Mouse (Mus musculus) heart, embryonic 10.5 days (tissue): ENCODE data around the gene Nmnat2. TPM values are rescaled to one million over a fixed set of nuclear protein-coding genes. Genes with fewer than 3 reads are reported as not detected.
A peak's percentile ranks its signal among the peaks of the same experiment; 100 is the strongest.

Experiments used
- DNase-seq: peaks from one replicate; pipeline ENCODE4 v3.0.0-alpha.2; 2017; ENCODE audit warnings: low spot score
- H3K27ac ChIP-seq: fragments of 300-500 bp; sonication (generic); 2 replicates; pipeline ENCODE4 v1.5.1; 2016; ENCODE audit warnings: mild to moderate bottlenecking
- H3K27me3 ChIP-seq: fragments of 300-500 bp; sonication (generic); 2 replicates; pipeline ENCODE4 v1.6.1; 2016; ENCODE audit warnings: mild to moderate bottlenecking; ENCODE audit not compliant: poor library complexity, insufficient read depth, severe bottlenecking
- H3K36me3 ChIP-seq: fragments of 300-500 bp; sonication (generic); 2 replicates; pipeline ENCODE4 v1.6.1; 2016; ENCODE audit warnings: mild to moderate bottlenecking, moderate library complexity
- H3K4me1 ChIP-seq: fragments of 300-500 bp; sonication (generic); 2 replicates; pipeline ENCODE4 v1.6.1; 2016; ENCODE audit warnings: mild to moderate bottlenecking
- H3K4me3 ChIP-seq: fragments of 300-500 bp; sonication (generic); 2 replicates; pipeline ENCODE4 v1.5.1; 2016; ENCODE audit warnings: mild to moderate bottlenecking, moderate library complexity
- H3K9me3 ChIP-seq: fragments of 300-500 bp; sonication (generic); 2 replicates; pipeline ENCODE4 v1.6.1; 2016; ENCODE audit warnings: mild to moderate bottlenecking, moderate library complexity
- WGBS: fragments of 180-500 bp; shearing (Covaris S2); methylation state at CpG from one replicate; pipeline ENCODE4 v1.1.7; 2016; 5-methylcytosine and 5-hydroxymethylcytosine counted together
- polyA plus RNA-seq: library from polyadenylated mRNA; unstranded; fragments of >200 nt; fragmentation: Nextera tagmentation; extraction: Ambion mirVana; gene quantifications from 2 replicates; pipeline ENCODE4 v1.2.1, GENCODE M21; 2016

Gene Nmnat2
- 0.28 and 1.0 TPM in 2 replicates for polyA plus RNA-seq

GRCm38 (mm10) chr1:152954821-152955523 is at the start of gene Nmnat2:
Gene Nmnat2, plus strand, starts transcription at chr1:152954993.
- peak within 1 kb of the TSS; percentile 51 for H3K4me3 ChIP-seq
- DNase-seq, result no peak
- no peak within 1 kb of the TSS for H3K27ac ChIP-seq
- under 1% methylated on average over 42 of the region's 42 CpGs for WGBS
- no peaks in the 10 kb centered on the region for H3K9me3 ChIP-seq
- H3K27me3 ChIP-seq, result peaks cover 47% of the 10 kb centered on the region
- H3K4me1 ChIP-seq, result peaks cover 19% of the 10 kb centered on the region
- H3K36me3 ChIP-seq, result no peaks in the 10 kb centered on the region

GRCm38 (mm10) chr1:152913483-152914460 is 41.0 kb upstream of the Nmnat2 start:
- Histone ChIP-seq H3K27me3 (no peaks in the 10 kb centered on the region), H3K36me3 (no peaks in the 10 kb centered on the region), H3K27ac (no peak overlapping the region), H3K4me1 (peaks cover 7% of the 10 kb centered on the region; the same call in 1 of the 2 replicates), H3K4me3 (no peak overlapping the region), H3K9me3 (no peaks in the 10 kb centered on the region)
- DNase-seq, result peak; percentile 33
- 68% methylated on average over 6 of the region's 6 CpGs for WGBS

GRCm38 (mm10) chr1:152915766-152916165 is 39.0 kb upstream of the Nmnat2 start:
- 61% methylated on average over 5 of the region's 5 CpGs for WGBS
- Histone ChIP-seq H3K4me1 (peaks cover 7% of the 10 kb centered on the region; the same call in 1 of the 2 replicates), H3K9me3 (no peaks in the 10 kb centered on the region), H3K4me3 (no peak overlapping the region), H3K27me3 (no peaks in the 10 kb centered on the region), H3K36me3 (no peaks in the 10 kb centered on the region), H3K27ac (no peak overlapping the region)
- DNase-seq, result no peak

GRCm38 (mm10) chr1:152916936-152917335 is 37.9 kb upstream of the Nmnat2 start:
- peak; percentile 55 for DNase-seq
- Histone ChIP-seq H3K27me3 (no peaks in the 10 kb centered on the region), H3K36me3 (no peaks in the 10 kb centered on the region), H3K4me3 (no peak overlapping the region), H3K9me3 (no peaks in the 10 kb centered on the region), H3K27ac (no peak overlapping the region), H3K4me1 (peaks cover 7% of the 10 kb centered on the region; the same call in 1 of the 2 replicates)
- WGBS, result 56% methylated on average over 5 of the region's 5 CpGs

GRCm38 (mm10) chr1:152917626-152918025 is 37.2 kb upstream of the Nmnat2 start:
- Histone ChIP-seq H3K4me3 (no peak overlapping the region), H3K27me3 (no peaks in the 10 kb centered on the region), H3K27ac (no peak overlapping the region), H3K4me1 (peaks cover 7% of the 10 kb centered on the region; the same call in 1 of the 2 replicates), H3K36me3 (no peaks in the 10 kb centered on the region), H3K9me3 (no peaks in the 10 kb centered on the region)
- 77% methylated on average over 4 of the region's 4 CpGs for WGBS
- DNase-seq, result peak; percentile 56

- H3K27me3 ChIP-seq, result no peaks in the 10 kb centered on the region
- H3K4me1 ChIP-seq, result peaks cover 4% of the 10 kb centered on the region; the same call in 1 of the 2 replicates
- DNase-seq, result peak; percentile 64
- H3K9me3 ChIP-seq, result no peaks in the 10 kb centered on the region
- H3K4me3 ChIP-seq, result no peak overlapping the region
- no peaks in the 10 kb centered on the region for H3K36me3 ChIP-seq
- H3K27ac ChIP-seq, result no peak overlapping the region
- WGBS, result 83% methylated on average over 3 of the region's 3 CpGs
These were observed 33.0 kb upstream of the Nmnat2 start for GRCm38 (mm10) chr1:152921786-152922185.

GRCm38 (mm10) chr1:152933962-152934361 is 20.8 kb upstream of the Nmnat2 start:
- H3K4me3 ChIP-seq, result no peak overlapping the region
- no peaks in the 10 kb centered on the region for H3K27me3 ChIP-seq
- H3K9me3 ChIP-seq, result no peaks in the 10 kb centered on the region
- no peak for DNase-seq
- H3K4me1 ChIP-seq, result peaks cover 8% of the 10 kb centered on the region; the same call in 1 of the 2 replicates
- H3K27ac ChIP-seq, result no peak overlapping the region
- no peaks in the 10 kb centered on the region for H3K36me3 ChIP-seq
- WGBS, result 62% methylated on average over 11 of the region's 11 CpGs

- no peak overlapping the region for H3K4me3 ChIP-seq
- no peak for DNase-seq
- no peaks in the 10 kb centered on the region for H3K9me3 ChIP-seq
- H3K36me3 ChIP-seq, result no peaks in the 10 kb centered on the region
- H3K27ac ChIP-seq, result no peak overlapping the region
- peaks cover 8% of the 10 kb centered on the region; the same call in 1 of the 2 replicates for H3K4me1 ChIP-seq
- no peaks in the 10 kb centered on the region for H3K27me3 ChIP-seq
- 76% methylated on average over 6 of the region's 6 CpGs for WGBS
These were observed 19.3 kb upstream of the Nmnat2 start for GRCm38 (mm10) chr1:152935476-152935875.

GRCm38 (mm10) chr1:152936365-152936764 is 18.4 kb upstream of the Nmnat2 start:
- H3K9me3 ChIP-seq, result no peaks in the 10 kb centered on the region
- no peak for DNase-seq
- 60% methylated on average over 5 of the region's 5 CpGs for WGBS
- no peaks in the 10 kb centered on the region for H3K36me3 ChIP-seq
- H3K4me1 ChIP-seq, result peaks cover 8% of the 10 kb centered on the region; the same call in 1 of the 2 replicates
- H3K27me3 ChIP-seq, result no peaks in the 10 kb centered on the region
- no peak overlapping the region for H3K27ac ChIP-seq
- no peak overlapping the region for H3K4me3 ChIP-seq

GRCm38 (mm10) chr1:152942977-152943376 is 11.8 kb upstream of the Nmnat2 start:
- H3K27me3 ChIP-seq, result no peaks in the 10 kb centered on the region
- 53% methylated on average over 4 of the region's 4 CpGs for WGBS
- H3K36me3 ChIP-seq, result no peaks in the 10 kb centered on the region
- no peaks in the 10 kb centered on the region for H3K4me1 ChIP-seq
- DNase-seq, result no peak
- H3K4me3 ChIP-seq, result no peak overlapping the region
- no peaks in the 10 kb centered on the region for H3K9me3 ChIP-seq
- H3K27ac ChIP-seq, result no peak overlapping the region

- H3K36me3 ChIP-seq, result no peaks in the 10 kb centered on the region
- no peak overlapping the region for H3K4me3 ChIP-seq
- WGBS, result 78% methylated on average over 5 of the region's 5 CpGs
- H3K4me1 ChIP-seq, result peaks cover 19% of the 10 kb centered on the region
- H3K27ac ChIP-seq, result no peak overlapping the region
- peaks cover 47% of the 10 kb centered on the region for H3K27me3 ChIP-seq
- DNase-seq, result no peak
- no peaks in the 10 kb centered on the region for H3K9me3 ChIP-seq
These were observed 626 bp upstream of the Nmnat2 start for GRCm38 (mm10) chr1:152954167-152954566.

- peaks cover 19% of the 10 kb centered on the region for H3K4me1 ChIP-seq
These were observed 895 bp downstream of the Nmnat2 start for GRCm38 (mm10) chr1:152955564-152956211.

More at GRCm38 (mm10) chr1:152955564-152956211, 895 bp downstream of the Nmnat2 start:
- Histone ChIP-seq H3K36me3 (no peaks in the 10 kb centered on the region), H3K27me3 (peaks cover 47% of the 10 kb centered on the region), H3K4me3 (peak overlapping the region; percentile 51), H3K27ac (no peak overlapping the region), H3K9me3 (no peaks in the 10 kb centered on the region)
- no peak for DNase-seq
- 2% methylated on average over 40 of the region's 40 CpGs for WGBS
